Mouse (Mus musculus) ES-Bruce4 (cell line): Measurements from ENCODE around the gene Plekha4. TPM values are rescaled to one million over a fixed set of nuclear protein-coding genes. Genes with fewer than 3 reads are reported as not detected.
A peak's percentile ranks its signal among the peaks of the same experiment; 100 is the strongest.

Source experiments
- H3K27ac ChIP-seq: 2 replicates; pipeline ENCODE4 v1.5.1; 2012; ENCODE audit warnings: low read length, inconsistent platforms; ENCODE audit not compliant: insufficient read depth
- H3K27me3 ChIP-seq: 2 replicates; pipeline ENCODE4 v1.6.1; 2012; ENCODE audit warnings: mild to moderate bottlenecking, low read length, inconsistent platforms; ENCODE audit not compliant: control insufficient read depth, poor library complexity, insufficient read depth, severe bottlenecking
- H3K36me3 ChIP-seq: 2 replicates; pipeline ENCODE4 v1.6.1; 2012; ENCODE audit warnings: inconsistent platforms, mild to moderate bottlenecking, low read length, moderate library complexity; ENCODE audit not compliant: control insufficient read depth, poor library complexity, insufficient read depth, severe bottlenecking
- H3K4me1 ChIP-seq: one replicate; pipeline ENCODE4 v1.8.1; 2011; ENCODE audit warnings: low read length; ENCODE audit not compliant: control insufficient read depth, insufficient read depth
- H3K4me3 ChIP-seq: 2 replicates; pipeline ENCODE4 v1.5.1; 2011; ENCODE audit warnings: low read depth, mild to moderate bottlenecking, low read length
- H3K9ac ChIP-seq: 2 replicates; pipeline ENCODE4 v1.6.1; 2012; ENCODE audit warnings: low read depth, mild to moderate bottlenecking, inconsistent platforms; ENCODE audit not compliant: poor library complexity, severe bottlenecking
- H3K9me3 ChIP-seq: replicated peaks from 2 replicates; pipeline ENCODE4 v1.6.1; 2012; ENCODE audit warnings: mild to moderate bottlenecking, low read length, inconsistent platforms; ENCODE audit not compliant: control insufficient read depth, poor library complexity, insufficient read depth, severe bottlenecking
- CTCF ChIP-seq: IDR thresholded peaks from one replicate; pipeline ENCODE4 v1.8.1; 2011; ENCODE audit warnings: low read depth, low read length
- EP300 ChIP-seq: IDR thresholded peaks from 2 replicates; pipeline ENCODE4 v1.6.1; 2011; ENCODE audit warnings: low read depth, low read length; ENCODE audit not compliant: insufficient read depth
- POLR2A ChIP-seq: IDR thresholded peaks from one replicate; pipeline ENCODE4 v1.8.1; 2011; ENCODE audit warnings: low read length; ENCODE audit not compliant: insufficient read depth
- polyA plus RNA-seq: library from polyadenylated mRNA; stranded (reverse); fragments of >200 nt; gene quantifications from 2 replicates; pipeline ENCODE4 v1.2.4, GENCODE M21; 2011; ENCODE audit warnings: low read depth; ENCODE audit not compliant: missing spikeins, insufficient read depth, insufficient read length

The Plekha4 gene
- polyA plus RNA-seq, 1 experiment: 14.3 TPM

- Histone ChIP-seq H3K36me3 (peaks cover 12% of the 10 kb centered on the region), H3K27me3 (no peaks in the 10 kb centered on the region), H3K27ac (peak overlapping the region; percentile 46; the same call in 1 of the 2 replicates), H3K4me3 (peak overlapping the region; percentile 91), H3K9ac (peak overlapping the region; percentile 56), H3K4me1 (peaks cover 2% of the 10 kb centered on the region), H3K9me3 (no peaks in the 10 kb centered on the region)
- TF ChIP-seq EP300 (peak; percentile 46; the same call in 1 of the 2 replicates), CTCF (peak; percentile 15), POLR2A (no peak)
Observed at GRCm38 (mm10) chr7:45521728-45522184, 4.4 kb upstream of the Plekha4 start.

GRCm38 (mm10) chr7:45522194-45522752 is 3.9 kb upstream of the Plekha4 start:
- Histone ChIP-seq H3K4me3 (peak overlapping the region; percentile 91), H3K4me1 (peaks cover 2% of the 10 kb centered on the region), H3K36me3 (peaks cover 12% of the 10 kb centered on the region), H3K9me3 (no peaks in the 10 kb centered on the region), H3K27me3 (no peaks in the 10 kb centered on the region), H3K27ac (peak overlapping the region; percentile 38), H3K9ac (peak overlapping the region; percentile 56)
- TF ChIP-seq CTCF: no peak
- TF ChIP-seq POLR2A: no peak
- TF ChIP-seq EP300: no peak

GRCm38 (mm10) chr7:45522957-45523676 is 3.0 kb upstream of the Plekha4 start:
- Histone ChIP-seq H3K9me3 (no peaks in the 10 kb centered on the region), H3K27me3 (no peaks in the 10 kb centered on the region), H3K9ac (peak overlapping the region; percentile 2), H3K4me1 (peaks cover 2% of the 10 kb centered on the region), H3K36me3 (peaks cover 12% of the 10 kb centered on the region), H3K4me3 (peak overlapping the region; percentile 35), H3K27ac (peak overlapping the region; percentile 22)
- no peak for TF ChIP-seq EP300
- TF ChIP-seq CTCF: no peak
- no peak for TF ChIP-seq POLR2A

GRCm38 (mm10) chr7:45523678-45524170 is 2.4 kb upstream of the Plekha4 start:
- H3K27ac ChIP-seq: no peak overlapping the region
- no peaks in the 10 kb centered on the region for H3K9me3 ChIP-seq
- peak overlapping the region; percentile 14; the same call in 1 of the 2 replicates for H3K4me3 ChIP-seq
- TF ChIP-seq EP300: no peak
- H3K9ac ChIP-seq: peak overlapping the region; percentile 2
- peaks cover 12% of the 10 kb centered on the region for H3K36me3 ChIP-seq
- peaks cover 4% of the 10 kb centered on the region for H3K4me1 ChIP-seq
- no peaks in the 10 kb centered on the region for H3K27me3 ChIP-seq

- Histone ChIP-seq H3K9me3 (no peaks in the 10 kb centered on the region), H3K27ac (no peak overlapping the region), H3K27me3 (no peaks in the 10 kb centered on the region), H3K9ac (peak overlapping the region; percentile 67), H3K4me1 (peaks cover 2% of the 10 kb centered on the region), H3K36me3 (peaks cover 12% of the 10 kb centered on the region), H3K4me3 (peak overlapping the region; percentile 76)
- TF ChIP-seq POLR2A: no peak
- TF ChIP-seq EP300: no peak
- no peak for TF ChIP-seq CTCF
Observed at GRCm38 (mm10) chr7:45524841-45525621, 1.1 kb upstream of the Plekha4 start.
